Mouse (Mus musculus) heart, embryonic 11.5 days (tissue): Measurements from ENCODE around the gene Ddc. TPM values are rescaled to one million over a fixed set of nuclear protein-coding genes. Genes with fewer than 3 reads are reported as not detected.

ENCODE experiments used
- ATAC-seq: fragments of 200-750 bp; cut with Nextera tagmentation; replicated peaks from 2 replicates; pipeline ENCODE4 v1.8.0; 2017; ENCODE audit warnings: moderate library complexity; ENCODE audit not compliant: insufficient number of reproducible peaks, low FRiP score, low TSS enrichment
- H3K27ac ChIP-seq: fragments of 300-500 bp; sonication (generic); 2 replicates; pipeline ENCODE4 v1.5.1; 2014; ENCODE audit warnings: mild to moderate bottlenecking, low read depth, low read length
- H3K27me3 ChIP-seq: fragments of 300-500 bp; sonication (generic); 2 replicates; pipeline ENCODE4 v1.6.1; 2014; ENCODE audit warnings: mild to moderate bottlenecking, low read length, mixed read lengths; ENCODE audit not compliant: control insufficient read depth, insufficient read depth
- H3K36me3 ChIP-seq: fragments of 300-500 bp; sonication (generic); 2 replicates; pipeline ENCODE4 v1.6.1; 2014; ENCODE audit warnings: mild to moderate bottlenecking, low read length, moderate library complexity, mixed read lengths; ENCODE audit not compliant: control insufficient read depth, insufficient read depth
- H3K4me1 ChIP-seq: fragments of 300-500 bp; sonication (generic); 2 replicates; pipeline ENCODE4 v1.6.1; 2014; ENCODE audit warnings: low read length; ENCODE audit not compliant: control insufficient read depth, insufficient read depth
- H3K4me2 ChIP-seq: fragments of 300-500 bp; sonication (generic); 2 replicates; pipeline ENCODE4 v1.6.1; 2014; ENCODE audit warnings: mild to moderate bottlenecking, moderate library complexity
- H3K4me3 ChIP-seq: fragments of 300-500 bp; sonication (generic); 2 replicates; pipeline ENCODE4 v1.5.1; 2014; ENCODE audit warnings: low read depth, low read length
- H3K9ac ChIP-seq: fragments of 300-500 bp; sonication (generic); 2 replicates; pipeline ENCODE4 v1.6.1; 2014; ENCODE audit warnings: mild to moderate bottlenecking, low read depth, low read length, moderate library complexity
- H3K9me3 ChIP-seq: fragments of 300-500 bp; sonication (generic); replicated peaks from 2 replicates; pipeline ENCODE4 v1.6.1; 2016; ENCODE audit warnings: low read length; ENCODE audit not compliant: control insufficient read depth
- WGBS: fragments of 180-500 bp; shearing (Covaris S2); extraction: QIAGEN DNeasy Blood & Tissue Kit; methylation state at CpG from one replicate; pipeline ENCODE4 v1.1.7; 2014; ENCODE audit not compliant: insufficient replicate concordance; 5-methylcytosine and 5-hydroxymethylcytosine counted together
- polyA plus RNA-seq: library from polyadenylated mRNA; unstranded; fragments of >200 nt; fragmentation: Nextera tagmentation; extraction: Ambion mirVana; gene quantifications from 2 replicates; pipeline ENCODE4 v1.2.1, GENCODE M21; 2014

The Ddc gene
- polyA plus RNA-seq, 1 experiment from 2014 or later = 39.7 TPM

DNA sequence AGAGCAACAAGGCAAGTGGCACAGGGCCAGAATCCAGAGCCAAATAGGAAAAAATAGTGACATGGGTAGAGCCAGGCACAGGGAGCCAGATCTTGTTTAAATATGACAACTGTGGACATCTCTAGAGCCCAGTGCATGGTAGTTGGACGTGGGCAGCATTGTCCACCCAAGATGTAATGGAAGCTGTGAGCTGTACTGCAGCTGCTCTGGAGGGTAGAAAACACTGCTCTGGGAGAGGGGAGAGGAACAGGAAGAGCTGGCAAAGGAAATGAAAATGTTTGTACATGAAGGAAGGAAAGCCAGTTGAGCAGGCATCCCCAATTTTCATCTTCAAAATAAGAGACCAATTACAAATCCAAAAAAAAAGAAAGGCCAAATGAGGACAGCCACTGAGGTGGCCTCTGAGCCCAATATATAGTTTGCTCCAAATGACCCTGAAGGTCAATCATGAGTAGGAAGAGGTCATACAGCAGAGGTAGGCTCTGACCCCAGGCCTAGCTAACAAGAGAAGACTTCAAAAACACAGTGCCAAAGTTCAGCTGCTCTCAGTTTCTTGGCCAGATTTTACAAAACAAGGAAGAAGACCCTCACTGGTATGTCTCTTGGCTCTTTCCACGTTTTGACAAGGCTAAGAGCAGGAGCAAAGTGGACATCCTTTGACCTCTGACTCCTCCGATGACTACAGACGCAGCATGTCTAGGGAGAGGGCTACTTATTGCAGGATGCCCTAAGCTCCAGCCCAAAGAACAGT is 121.7 kb downstream of the Ddc start:
- no peak overlapping the region for H3K27ac ChIP-seq
- H3K9ac ChIP-seq = no peak overlapping the region
- no peaks in the 10 kb centered on the region for H3K27me3 ChIP-seq
- no peak overlapping the region for H3K4me2 ChIP-seq
- no peaks in the 10 kb centered on the region for H3K4me1 ChIP-seq
- 68% methylated on average over 4 of the region's 4 CpGs for WGBS
- H3K36me3 ChIP-seq = no peaks in the 10 kb centered on the region
- no peak overlapping the region for H3K4me3 ChIP-seq
- H3K9me3 ChIP-seq = no peaks in the 10 kb centered on the region
- no peak for ATAC-seq

DNA sequence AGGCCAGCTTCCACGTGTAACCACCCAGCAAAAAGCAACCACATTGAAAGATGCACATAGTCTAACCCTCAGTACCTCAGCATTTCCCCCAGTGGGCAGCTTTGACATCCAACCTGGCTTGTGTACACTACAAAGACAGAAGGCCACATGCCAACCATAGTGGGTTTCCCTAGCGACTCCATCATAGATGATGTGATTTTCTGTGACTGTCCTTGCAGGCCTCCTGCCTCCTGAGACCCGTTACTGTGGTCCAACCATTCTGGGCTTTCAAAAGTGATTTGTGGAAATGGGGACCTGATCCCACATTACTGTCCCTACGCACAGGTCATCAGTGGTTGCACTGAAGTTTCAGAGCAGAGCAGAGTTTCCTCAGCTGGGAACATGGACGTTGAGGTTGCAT is 123.1 kb downstream of the Ddc start:
- Histone ChIP-seq H3K27ac (no peak overlapping the region), H3K4me2 (no peak overlapping the region), H3K9ac (no peak overlapping the region), H3K27me3 (no peaks in the 10 kb centered on the region), H3K4me3 (no peak overlapping the region), H3K9me3 (no peaks in the 10 kb centered on the region), H3K36me3 (no peaks in the 10 kb centered on the region), H3K4me1 (no peaks in the 10 kb centered on the region)
- WGBS = 87% methylated on average over 5 of the region's 5 CpGs
- no peak for ATAC-seq

DNA sequence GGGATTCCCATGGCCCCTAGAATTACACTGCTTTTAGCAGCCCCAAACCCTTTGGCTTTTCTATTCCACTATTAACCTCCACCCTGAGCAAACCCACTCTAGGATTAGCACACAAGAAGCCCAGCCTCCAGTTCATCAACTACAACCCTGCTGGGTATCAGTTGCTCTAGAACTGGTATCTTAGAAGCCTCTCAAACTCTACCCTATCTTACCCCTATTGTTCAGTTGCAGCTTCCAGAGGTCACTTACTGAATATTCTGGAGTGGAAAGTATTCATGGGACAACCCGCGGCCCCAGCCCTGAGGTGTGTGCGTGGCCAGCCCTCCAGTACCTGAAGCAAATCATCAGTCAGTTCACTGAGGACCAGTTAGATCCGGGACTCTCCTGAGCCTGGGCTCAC is 123.6 kb downstream of the Ddc start:
- Histone ChIP-seq H3K4me1 (no peaks in the 10 kb centered on the region), H3K9me3 (no peaks in the 10 kb centered on the region), H3K36me3 (no peaks in the 10 kb centered on the region), H3K27ac (no peak overlapping the region), H3K27me3 (no peaks in the 10 kb centered on the region), H3K4me2 (no peak overlapping the region), H3K9ac (no peak overlapping the region), H3K4me3 (no peak overlapping the region)
- no peak for ATAC-seq
- 90% methylated on average over 4 of the region's 4 CpGs for WGBS

DNA sequence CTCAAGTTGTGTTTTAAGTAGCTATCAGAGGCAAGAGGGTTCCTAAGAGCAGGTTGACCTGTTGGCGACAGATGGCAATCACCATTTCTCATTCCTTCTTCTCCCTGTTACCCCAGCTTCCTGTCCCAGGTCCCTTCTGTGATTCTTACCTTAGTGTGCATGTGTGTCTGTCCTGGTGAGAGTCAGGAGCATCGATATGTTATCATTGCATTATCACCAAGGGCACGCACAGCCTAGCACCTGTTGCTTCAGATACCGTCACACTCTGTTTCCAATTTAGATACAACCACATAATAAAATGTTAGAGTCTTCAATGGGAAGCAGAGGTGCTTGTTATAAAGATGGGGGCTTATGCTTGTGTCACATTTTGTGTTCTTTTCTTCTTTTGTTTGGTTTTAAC is 125.7 kb downstream of the Ddc start:
- Histone ChIP-seq H3K4me3 (no peak overlapping the region), H3K36me3 (no peaks in the 10 kb centered on the region), H3K9ac (no peak overlapping the region), H3K4me2 (no peak overlapping the region), H3K9me3 (no peaks in the 10 kb centered on the region), H3K4me1 (no peaks in the 10 kb centered on the region), H3K27ac (no peak overlapping the region), H3K27me3 (no peaks in the 10 kb centered on the region)
- 89% methylated on average over 4 of the region's 4 CpGs for WGBS
- ATAC-seq = no peak

DNA sequence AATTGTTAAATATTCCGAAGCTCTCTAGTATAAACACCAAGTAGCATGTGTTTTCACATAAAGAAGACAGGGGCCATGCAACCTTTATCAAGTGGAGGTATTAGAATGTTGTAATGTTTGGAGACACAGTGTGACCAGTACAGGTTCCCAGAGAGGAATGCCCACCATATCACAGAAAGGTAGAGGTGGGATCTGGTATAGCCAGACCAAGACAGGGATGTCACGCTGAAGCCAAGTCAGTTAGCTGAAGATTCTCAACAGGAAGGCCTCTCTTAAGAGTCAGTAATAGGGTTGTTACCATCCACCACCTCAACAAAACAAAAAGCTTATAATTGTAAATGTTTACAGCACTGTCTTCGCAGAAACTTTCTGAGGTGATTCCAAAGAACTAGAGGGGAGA is 127.3 kb downstream of the Ddc start:
- Histone ChIP-seq H3K4me3 (no peak overlapping the region), H3K9ac (no peak overlapping the region), H3K9me3 (no peaks in the 10 kb centered on the region), H3K27me3 (no peaks in the 10 kb centered on the region), H3K36me3 (no peaks in the 10 kb centered on the region), H3K27ac (no peak overlapping the region), H3K4me2 (no peak overlapping the region), H3K4me1 (no peaks in the 10 kb centered on the region)
- 86% methylated on average over 3 of the region's 3 CpGs for WGBS
- no peak for ATAC-seq

DNA sequence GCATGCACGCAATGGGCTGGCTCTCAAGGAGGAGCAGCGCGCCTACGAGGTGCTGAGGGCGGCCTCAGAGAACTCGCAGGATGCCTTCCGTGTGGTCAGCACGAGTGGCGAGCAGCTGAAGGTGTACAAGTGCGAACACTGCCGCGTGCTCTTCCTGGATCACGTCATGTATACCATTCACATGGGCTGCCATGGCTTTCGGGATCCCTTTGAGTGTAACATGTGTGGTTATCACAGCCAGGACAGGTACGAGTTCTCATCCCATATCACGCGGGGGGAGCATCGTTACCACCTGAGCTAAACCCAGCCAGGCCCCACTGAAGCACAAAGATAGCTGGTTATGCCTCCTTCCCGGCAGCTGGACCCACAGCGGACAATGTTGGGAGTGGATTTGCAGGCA is 128.7 kb downstream of the Ddc start:
- Histone ChIP-seq H3K9me3 (no peaks in the 10 kb centered on the region), H3K36me3 (no peaks in the 10 kb centered on the region), H3K9ac (no peak overlapping the region), H3K4me2 (no peak overlapping the region), H3K4me3 (no peak overlapping the region), H3K27ac (no peak overlapping the region), H3K4me1 (no peaks in the 10 kb centered on the region), H3K27me3 (no peaks in the 10 kb centered on the region)
- ATAC-seq = no peak
- WGBS = 92% methylated on average over 20 of the region's 20 CpGs

DNA sequence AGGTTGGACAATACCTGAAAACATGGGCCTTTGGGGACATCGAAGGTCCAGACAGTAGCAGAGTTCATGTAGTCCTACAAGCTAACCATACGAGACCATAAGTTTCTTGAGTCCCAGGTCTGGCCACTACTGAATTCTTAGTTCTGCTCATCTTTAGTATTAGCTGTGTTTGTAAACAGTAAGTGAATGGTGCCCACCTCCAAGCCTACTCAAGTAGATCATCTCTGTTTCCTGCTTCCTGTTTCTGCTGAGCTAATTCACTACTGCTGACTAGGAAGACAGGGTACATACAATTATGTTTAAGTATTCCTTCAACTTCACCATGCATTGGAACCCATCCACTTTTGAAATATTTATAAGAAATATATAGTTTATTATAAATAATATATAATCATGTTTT is 129.9 kb downstream of the Ddc start:
- Histone ChIP-seq H3K27ac (no peak overlapping the region), H3K4me3 (no peak overlapping the region), H3K9ac (no peak overlapping the region), H3K9me3 (no peaks in the 10 kb centered on the region), H3K4me1 (no peaks in the 10 kb centered on the region), H3K4me2 (no peak overlapping the region), H3K36me3 (no peaks in the 10 kb centered on the region), H3K27me3 (no peaks in the 10 kb centered on the region)
- 79% methylated on average over 2 of the region's 2 CpGs for WGBS
- ATAC-seq = no peak

DNA sequence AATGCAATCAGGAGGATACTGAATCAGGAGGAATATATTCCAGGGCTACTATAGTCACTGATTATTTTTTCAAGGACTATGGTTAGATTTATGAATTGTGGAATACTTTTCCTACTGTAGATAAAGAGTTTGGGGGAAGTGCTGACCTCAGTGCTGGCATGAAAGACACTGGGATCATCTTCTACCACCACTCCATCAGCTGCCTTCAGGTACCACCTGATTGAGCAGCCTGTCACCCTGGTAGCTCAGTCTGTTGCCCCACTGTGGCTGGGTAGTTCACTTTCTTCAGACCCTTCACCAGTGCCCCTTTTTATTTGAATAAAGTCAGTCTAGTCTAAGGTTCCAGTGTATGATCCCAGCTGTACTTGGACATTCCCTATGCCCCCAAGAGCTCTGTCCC is 131.2 kb downstream of the Ddc start:
- Histone ChIP-seq H3K4me1 (no peaks in the 10 kb centered on the region), H3K27me3 (no peaks in the 10 kb centered on the region), H3K4me2 (no peak overlapping the region), H3K36me3 (no peaks in the 10 kb centered on the region), H3K9me3 (no peaks in the 10 kb centered on the region), H3K27ac (no peak overlapping the region), H3K9ac (no peak overlapping the region), H3K4me3 (no peak overlapping the region)
- ATAC-seq = no peak

DNA sequence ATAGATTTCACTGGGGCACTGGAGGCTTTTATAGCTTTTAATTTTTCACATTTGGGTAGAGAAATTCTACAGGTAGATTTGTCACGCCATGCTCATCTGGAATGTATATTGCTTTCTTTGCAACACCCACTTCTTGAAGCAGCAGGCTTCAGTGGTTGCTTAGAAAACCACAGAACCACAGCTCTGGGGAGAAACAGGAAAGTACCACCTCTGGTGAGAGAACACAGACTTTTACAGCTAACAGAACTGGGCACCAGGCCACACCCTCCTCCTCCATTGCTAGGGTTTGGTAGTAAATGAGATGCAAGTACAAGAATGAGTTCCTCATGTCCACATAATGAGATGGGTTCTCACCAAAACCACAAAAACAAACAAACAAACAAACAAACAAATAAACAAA is 131.8 kb downstream of the Ddc start:
- no peaks in the 10 kb centered on the region for H3K36me3 ChIP-seq
- H3K4me3 ChIP-seq = no peak overlapping the region
- H3K27me3 ChIP-seq = no peaks in the 10 kb centered on the region
- ATAC-seq = no peak
- H3K4me1 ChIP-seq = no peaks in the 10 kb centered on the region
- 75% methylated on average over 1 of the region's 1 CpGs for WGBS
- no peak overlapping the region for H3K4me2 ChIP-seq
- no peak overlapping the region for H3K27ac ChIP-seq
- no peaks in the 10 kb centered on the region for H3K9me3 ChIP-seq
- H3K9ac ChIP-seq = no peak overlapping the region
